Mouse (Mus musculus) right cerebral cortex, postnatal 4 days (tissue): Measurements from ENCODE around the gene Prkar2b.

Source experiments
- DNase-seq: peaks from one replicate; pipeline ENCODE4 v3.0.0-alpha.2; 2022

Gene Prkar2b

GRCm38 (mm10) chr12:32008728-32009127 lies 52.4 kb downstream of the Prkar2b start:
- no peak for DNase-seq

- DNase-seq: no peak
Observed at GRCm38 (mm10) chr12:32007646-32008045, 53.5 kb downstream of the Prkar2b start.

DNA sequence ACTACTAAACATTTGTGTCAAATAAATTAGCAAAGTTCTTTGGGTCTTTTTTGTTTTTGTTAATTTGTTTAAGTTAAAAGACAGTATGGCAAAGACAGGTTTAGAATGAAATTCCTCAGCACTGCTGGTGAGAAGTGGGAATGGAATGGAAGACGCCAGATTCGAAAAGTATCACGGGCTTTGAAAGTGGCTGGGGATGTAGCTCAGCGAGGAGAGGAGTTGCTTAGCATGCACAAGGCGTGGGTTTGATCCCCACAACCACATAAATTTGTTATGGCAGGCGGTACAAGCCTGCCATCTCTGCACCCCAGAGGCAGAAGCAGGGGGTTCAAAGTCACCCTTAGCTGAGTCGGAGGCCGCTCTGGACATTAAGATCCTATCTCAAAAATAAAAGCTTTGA lies 54.1 kb downstream of the Prkar2b start:
- no peak for DNase-seq

DNA sequence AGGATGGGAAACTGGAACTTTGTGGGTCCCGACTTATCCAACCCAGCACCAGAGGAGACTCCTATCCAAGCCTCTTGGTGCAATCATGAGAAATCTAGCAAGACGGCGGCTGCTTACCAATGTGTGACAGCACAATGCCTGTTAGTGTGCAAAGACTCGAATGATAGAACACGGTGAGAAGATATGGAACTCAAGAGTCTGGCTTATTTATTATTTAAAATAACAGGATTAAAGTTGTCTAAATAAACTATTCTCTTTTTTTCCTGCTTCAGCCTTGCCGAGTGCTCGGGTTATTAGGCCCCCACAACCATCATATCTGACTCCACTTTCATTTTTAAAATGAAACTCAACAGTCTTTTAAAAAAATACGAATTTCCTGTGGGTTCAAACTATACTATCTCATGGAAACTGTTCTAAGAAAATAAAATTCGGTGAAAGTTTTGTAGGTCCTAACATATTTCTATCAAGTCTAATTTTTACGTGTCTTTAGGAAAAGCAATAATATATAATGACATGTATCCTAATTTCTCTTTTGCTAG lies 54.6 kb downstream of the Prkar2b start:
- no peak for DNase-seq

- no peak for DNase-seq
Observed at GRCm38 (mm10) chr12:32000464-32000863, 60.6 kb downstream of the Prkar2b start.

- no peak for DNase-seq
Observed at GRCm38 (mm10) chr12:31998706-31999105, 62.4 kb downstream of the Prkar2b start.

GRCm38 (mm10) chr12:31997328-31997878 lies 63.7 kb downstream of the Prkar2b start:
- DNase-seq: no peak

GRCm38 (mm10) chr12:31996877-31997276 lies 64.2 kb downstream of the Prkar2b start:
- DNase-seq: no peak

- no peak for DNase-seq
Observed at GRCm38 (mm10) chr12:31990575-31990974, 70.5 kb downstream of the Prkar2b start.

DNA sequence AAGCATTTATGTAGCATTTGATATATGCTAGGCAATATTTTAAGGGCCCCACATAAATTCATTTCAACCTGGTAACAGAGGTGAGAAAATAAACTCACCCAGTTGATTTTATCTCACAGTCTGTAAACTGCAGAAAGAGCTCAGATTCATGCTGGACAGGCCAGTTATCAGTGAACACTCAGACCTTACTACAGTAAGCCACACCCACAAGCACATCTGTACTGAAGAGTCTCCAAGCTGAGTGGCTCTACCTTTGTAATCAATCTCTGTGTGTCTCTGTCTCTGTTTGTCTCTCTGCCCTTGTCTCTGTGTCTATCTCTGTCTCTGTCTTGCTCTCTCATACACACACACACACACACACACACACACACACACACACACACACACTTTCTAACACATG lies 71.4 kb downstream of the Prkar2b start:
- no peak for DNase-seq

DNA sequence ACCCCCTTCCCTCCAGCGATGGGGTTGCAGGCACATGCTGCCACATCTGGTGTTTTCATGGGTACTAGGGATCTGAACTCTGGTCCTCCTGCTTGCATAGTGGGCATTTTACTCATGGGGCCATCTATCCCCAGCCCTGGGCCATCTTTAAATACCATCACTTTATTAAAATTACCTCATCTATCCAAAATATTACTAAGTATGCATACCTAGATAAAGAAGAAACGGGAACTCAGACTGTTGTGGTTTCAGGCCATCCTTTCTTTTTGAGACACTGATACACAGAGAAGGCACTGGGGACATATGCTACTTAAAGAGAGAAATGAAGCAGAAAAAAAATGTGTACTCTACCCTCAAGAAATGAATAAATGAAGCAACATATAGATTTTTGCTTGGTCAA lies 74.6 kb downstream of the Prkar2b start:
- no peak for DNase-seq

GRCm38 (mm10) chr12:31985738-31986137 lies 75.4 kb downstream of the Prkar2b start:
- no peak for DNase-seq

DNA sequence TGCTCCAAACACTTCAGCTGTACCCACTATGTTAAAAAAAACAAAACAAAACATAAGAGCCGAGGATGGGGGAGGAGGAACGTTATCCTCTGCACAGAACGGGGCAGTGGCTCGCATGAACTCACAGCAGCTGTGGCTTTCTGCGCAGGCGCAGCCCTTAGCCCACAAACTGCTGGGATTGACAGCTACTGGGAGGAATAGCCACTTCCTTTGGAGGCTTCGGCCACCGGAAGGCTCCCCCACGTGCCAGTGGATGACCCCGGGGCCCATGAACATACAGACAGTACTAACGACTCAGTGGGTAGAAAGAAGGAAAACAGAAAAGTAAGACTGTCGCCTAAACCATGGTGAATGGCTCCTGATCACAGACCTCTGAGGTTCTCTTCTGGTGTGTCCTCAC lies 76.4 kb downstream of the Prkar2b start:
- no peak for DNase-seq

GRCm38 (mm10) chr12:31984206-31984605 lies 76.9 kb downstream of the Prkar2b start:
- DNase-seq: no peak

GRCm38 (mm10) chr12:31983769-31984168 lies 77.3 kb downstream of the Prkar2b start:
- no peak for DNase-seq

- no peak for DNase-seq
Observed at GRCm38 (mm10) chr12:31983238-31983637, 77.9 kb downstream of the Prkar2b start.

GRCm38 (mm10) chr12:31977613-31978195 lies 83.4 kb downstream of the Prkar2b start:
- DNase-seq: no peak

DNA sequence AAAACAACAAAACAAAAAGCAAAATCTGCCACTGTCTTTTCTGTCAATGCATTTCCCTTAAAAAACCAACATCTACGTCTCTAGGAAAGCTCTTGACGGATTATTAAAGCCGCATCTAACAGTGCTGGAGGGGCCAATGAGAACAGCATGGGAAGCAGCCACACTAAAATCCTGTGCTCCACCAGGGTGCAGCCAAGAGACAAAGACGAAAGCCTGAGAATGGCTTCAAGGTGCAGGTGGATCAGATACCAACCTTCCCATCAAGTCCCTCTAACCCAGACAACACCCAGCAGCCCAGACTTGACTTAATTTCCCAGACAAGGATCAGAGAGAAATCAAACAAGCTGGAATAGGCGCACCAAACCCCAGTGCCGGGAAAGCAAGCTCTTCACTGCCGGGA lies 84.6 kb downstream of the Prkar2b start:
- DNase-seq: no peak

DNA sequence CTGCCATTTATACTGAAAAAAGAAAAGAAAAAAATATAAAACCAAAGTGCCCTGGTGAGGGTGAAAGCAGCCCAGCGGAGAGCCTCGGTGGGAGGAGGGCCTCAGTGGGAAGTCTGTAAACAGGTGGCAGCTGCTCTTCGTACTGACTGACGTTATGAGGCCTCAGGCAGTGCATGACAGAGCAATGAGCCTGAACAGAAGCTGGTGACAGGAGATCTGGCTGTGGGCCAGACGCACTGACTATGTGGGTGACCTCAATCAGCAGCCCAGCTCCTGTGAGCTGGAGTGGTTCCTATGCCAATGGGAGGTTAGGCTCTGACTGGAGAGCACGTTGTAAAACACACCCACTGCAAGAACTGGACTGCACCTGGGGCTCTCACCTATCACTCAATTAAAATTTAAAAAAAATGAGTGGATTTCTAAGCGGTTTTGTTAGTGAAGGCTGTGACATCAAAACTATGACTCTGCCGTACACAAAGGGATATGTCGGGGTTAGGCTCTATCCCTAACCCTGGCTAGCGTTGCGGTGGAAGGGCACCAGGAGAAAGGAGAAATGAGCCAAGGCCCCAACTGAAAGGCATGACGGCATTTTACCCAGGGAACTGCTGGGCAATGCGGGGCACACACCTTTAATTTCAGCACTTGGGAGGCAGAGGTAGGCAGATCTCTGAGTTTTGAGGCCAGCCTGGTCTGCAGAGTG lies 87.5 kb downstream of the Prkar2b start:
- peak; percentile 47 for DNase-seq

DNA sequence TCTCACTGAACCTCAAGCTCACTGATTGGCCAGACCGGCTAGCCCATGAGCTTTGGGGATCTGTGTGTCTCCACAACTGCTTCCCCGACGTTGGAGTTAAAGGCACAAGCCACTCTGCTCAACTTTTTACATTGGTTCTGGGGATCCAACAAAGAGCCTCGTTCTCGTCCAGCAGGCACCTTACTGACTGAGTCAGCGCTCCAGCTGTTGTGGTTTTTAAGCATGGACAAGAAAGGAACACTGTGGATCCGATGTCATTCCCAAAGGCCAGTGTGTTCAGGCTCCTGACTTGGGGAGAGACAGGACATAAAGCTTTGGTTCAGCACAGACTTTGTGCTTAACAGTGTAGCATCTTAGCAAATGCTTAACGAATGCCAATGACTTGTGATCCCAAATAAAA lies 89.5 kb downstream of the Prkar2b start:
- DNase-seq: no peak

GRCm38 (mm10) chr12:31969111-31969510 lies 92.0 kb downstream of the Prkar2b start:
- no peak for DNase-seq

GRCm38 (mm10) chr12:31967536-31967935 lies 93.6 kb downstream of the Prkar2b start:
- no peak for DNase-seq

DNA sequence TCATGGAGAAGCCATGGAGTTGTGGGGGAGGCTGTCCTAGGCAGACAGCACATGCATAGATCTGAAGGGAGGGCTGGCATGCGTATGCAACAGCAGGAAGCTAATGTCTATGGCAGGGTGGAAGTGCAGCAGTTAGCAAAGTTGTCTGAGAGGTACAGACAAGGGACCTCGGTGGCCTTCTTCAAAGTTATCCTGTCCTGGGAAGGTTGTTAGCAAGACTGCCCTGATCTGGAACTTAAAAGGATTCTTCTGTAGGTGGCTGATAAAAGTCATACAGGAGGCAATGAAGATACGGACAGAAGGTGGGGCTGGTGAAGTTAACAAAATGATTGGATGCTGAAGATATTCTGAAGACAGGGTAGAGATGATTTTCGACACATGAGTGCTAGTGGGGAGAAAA lies 94.7 kb downstream of the Prkar2b start:
- DNase-seq: no peak

DNA sequence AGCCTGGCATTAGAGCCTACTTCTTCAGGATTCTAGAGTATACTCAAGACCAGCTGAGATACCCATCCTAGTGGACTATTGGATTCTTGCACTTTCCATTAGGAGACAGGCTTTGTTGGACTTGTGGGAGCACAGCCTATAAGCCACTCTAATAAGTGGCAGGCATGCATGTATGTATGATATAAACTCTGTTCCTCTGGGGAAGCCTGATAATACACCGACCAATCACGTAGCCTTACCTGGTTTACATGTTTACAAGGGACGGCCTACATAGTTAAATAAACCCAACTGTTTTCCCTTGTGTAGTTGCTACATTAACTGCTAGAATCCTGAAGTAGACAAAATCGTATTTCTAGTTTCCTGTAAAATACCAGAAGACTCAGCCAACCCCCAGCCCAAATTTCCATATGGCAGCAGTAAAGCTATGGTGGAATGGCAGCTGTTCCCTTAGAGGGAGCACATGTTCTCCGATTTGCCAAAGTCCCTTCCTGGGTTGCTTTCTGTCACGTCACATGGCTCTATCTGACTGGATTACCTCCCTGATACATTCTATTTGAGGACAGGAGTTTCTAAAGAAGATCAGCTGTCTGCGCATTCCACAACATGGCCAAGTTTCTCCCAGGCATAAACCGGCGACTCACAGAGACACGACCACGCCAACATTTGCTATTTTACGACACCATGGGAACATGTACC lies 95.4 kb downstream of the Prkar2b start:
- no peak for DNase-seq
